Mouse (Mus musculus): ENCODE data around the gene Scly. TPM values are rescaled to one million over a fixed set of nuclear protein-coding genes. Genes with fewer than 3 reads are reported as not detected.

Gene Scly
- total RNA-seq, 1 experiment from 2014 or later, result 23.2 TPM

DNA sequence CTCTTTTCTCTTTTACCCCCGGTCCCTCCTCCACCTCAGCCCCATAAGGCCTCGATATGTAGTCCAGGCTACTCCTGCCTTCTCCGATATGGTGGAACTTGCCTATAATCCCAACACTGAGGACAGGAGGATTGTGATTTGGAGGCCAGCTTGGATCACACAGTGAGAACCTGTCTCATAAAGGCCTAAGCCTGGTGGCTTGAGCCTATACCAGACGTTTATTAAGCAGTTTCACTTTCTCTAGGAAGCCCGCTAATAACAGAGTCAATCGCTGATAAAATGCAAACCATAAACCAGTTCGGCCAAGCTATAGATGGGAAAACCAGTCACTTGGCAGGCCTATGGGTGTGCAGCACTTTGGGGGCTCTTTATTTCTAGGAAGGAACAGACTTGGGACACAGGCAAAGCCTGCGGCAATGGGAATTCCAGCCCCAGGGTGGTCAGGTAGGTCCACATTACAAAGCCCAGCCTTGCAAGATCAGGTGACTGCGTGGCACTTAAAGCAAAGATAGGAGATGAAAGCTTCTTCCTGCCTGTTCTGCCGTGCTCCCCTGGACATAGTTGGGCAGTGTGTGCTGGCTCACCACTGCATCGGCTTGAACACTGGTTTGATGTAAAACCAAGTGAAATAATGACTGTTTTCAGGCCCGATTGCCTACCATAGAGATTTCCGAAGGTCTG, 1.0 kb downstream of the Scly start:
- 0 out of 2 replicates have a peak, but pooled peaks have one; percentile 6 for ATAC-seq (replicated peaks; ENCODE audit: low read depth, poor library complexity, severe bottlenecking)

GRCm38 (mm10) chr1:91299707-91300426, 1.7 kb downstream of the Scly start:
- ATAC-seq (replicated peaks; ENCODE audit: low read depth, poor library complexity, severe bottlenecking), result no peak

DNA sequence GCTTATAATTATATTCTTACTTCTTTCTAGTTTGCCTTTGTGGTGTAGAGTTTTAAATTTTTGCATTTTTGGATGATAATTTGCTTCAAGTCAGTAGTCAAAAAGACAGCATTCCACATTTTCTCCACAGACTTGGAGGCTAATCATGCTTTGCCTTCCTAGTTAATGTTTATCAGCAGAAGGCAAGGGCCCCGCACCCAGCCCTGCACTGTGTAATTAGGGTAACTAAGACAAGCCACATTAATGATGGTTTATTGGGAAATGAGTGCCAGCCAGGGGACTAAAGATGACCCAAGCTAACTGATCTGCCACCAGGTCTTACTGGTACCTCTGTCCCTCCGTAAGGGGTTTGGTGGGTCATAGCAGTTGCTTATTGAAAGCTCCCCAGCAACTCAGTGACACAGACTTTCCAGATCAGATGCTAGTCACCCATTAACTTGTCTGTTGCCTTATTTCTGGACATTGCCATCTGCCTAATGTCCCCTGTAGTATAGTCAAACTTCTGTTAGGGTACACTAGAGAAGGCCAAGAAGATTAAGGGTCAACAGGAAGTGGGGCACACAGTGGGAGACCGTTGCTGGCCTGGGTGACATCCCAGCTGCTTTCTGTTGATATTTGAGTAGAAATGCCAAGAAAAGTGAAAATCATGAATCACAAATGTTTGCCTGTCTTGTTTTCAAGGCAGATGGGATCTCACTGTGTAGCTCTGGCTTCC, 3.2 kb downstream of the Scly start:
- no peak for ATAC-seq (replicated peaks; ENCODE audit: low read depth, poor library complexity, severe bottlenecking)

DNA sequence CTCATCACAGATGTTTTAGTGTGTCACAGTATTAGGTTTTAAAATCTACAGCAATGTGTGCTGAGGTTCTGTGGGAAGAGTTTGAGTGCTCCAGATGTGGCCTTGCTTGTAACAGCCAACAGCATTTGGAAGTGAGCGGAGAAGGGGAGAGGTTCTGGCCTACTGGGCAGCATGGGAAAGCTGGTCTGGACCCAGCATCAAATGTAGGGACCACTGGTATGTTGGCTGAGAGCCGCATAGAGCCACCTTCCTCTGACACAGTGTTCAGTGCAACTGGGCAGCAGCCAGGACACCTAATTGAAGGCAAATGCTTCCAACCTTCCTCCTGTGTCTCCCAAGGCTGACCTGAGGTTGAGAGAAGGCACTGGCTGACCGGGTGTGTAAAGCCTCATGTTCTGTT, 3.9 kb downstream of the Scly start:
- ATAC-seq (replicated peaks; ENCODE audit: low read depth, poor library complexity, severe bottlenecking), result no peak

GRCm38 (mm10) chr1:91304621-91305020, 6.5 kb downstream of the Scly start:
- no peak for ATAC-seq (replicated peaks; ENCODE audit: low read depth, poor library complexity, severe bottlenecking)

- no peak for ATAC-seq (replicated peaks; ENCODE audit: low read depth, poor library complexity, severe bottlenecking)
These were observed 11.4 kb downstream of the Scly start for GRCm38 (mm10) chr1:91309366-91310085.

DNA sequence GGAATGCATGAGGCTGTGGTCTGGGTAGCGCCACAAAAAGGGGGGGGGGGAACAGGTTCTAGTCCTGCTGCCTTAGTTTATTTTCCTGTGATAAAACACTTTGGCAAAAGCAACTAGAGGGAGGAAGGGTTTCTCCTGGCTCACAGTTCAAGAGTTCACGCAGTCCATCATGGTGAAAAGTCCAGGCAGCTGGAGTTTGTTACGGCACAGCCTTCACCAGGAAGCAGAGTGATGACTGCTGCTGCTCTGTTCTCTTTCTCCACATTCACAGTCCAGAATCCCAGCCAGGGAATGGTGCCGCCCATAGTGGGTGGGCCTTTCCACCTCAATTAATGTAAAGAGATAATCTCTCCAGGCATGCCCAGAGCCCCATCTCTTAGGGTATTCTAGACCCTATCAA, 14.1 kb downstream of the Scly start:
- no peak for ATAC-seq (replicated peaks; ENCODE audit: low read depth, poor library complexity, severe bottlenecking)

- no peak for ATAC-seq (replicated peaks; ENCODE audit: low read depth, poor library complexity, severe bottlenecking)
These were observed 15.1 kb downstream of the Scly start for GRCm38 (mm10) chr1:91313251-91313650.

GRCm38 (mm10) chr1:91317656-91318055, 19.5 kb downstream of the Scly start:
- no peak for ATAC-seq (replicated peaks; ENCODE audit: low read depth, poor library complexity, severe bottlenecking)

- peak; percentile 78 for ATAC-seq (replicated peaks; ENCODE audit: low read depth, poor library complexity, severe bottlenecking)
These were observed 23.8 kb downstream of the Scly start, which contains the start of gene Espnl for GRCm38 (mm10) chr1:91321760-91322438. Espnl (plus strand) TSS chr1:91322075.

GRCm38 (mm10) chr1:91324646-91325045, 26.5 kb downstream of the Scly start:
- no peak for ATAC-seq (replicated peaks; ENCODE audit: low read depth, poor library complexity, severe bottlenecking)

- ATAC-seq (replicated peaks; ENCODE audit: low read depth, poor library complexity, severe bottlenecking), result no peak
These were observed 27.4 kb downstream of the Scly start for GRCm38 (mm10) chr1:91325488-91326042.

- no peak for ATAC-seq (replicated peaks; ENCODE audit: low read depth, poor library complexity, severe bottlenecking)
These were observed 34.0 kb downstream of the Scly start for GRCm38 (mm10) chr1:91332102-91332501.

DNA sequence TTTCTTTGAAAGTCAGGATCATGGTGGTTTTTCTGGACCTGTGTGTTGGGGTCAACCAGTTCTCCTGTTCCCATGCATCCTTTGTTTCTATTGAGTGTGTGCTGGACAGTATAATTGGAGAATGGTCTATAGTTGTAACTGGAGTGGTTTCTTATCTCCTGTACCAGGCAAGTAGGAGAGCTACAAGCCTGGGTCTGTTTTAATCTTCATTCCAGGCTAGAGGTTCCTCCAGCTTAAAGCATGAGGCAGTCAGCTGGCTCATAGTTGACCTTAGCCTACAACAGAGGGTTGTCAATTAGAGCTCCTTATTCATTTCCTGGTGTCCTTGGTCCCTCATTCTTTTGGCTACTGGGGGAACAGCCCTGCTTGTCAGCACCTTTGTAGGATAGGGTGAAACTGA, 35.4 kb downstream of the Scly start:
- ATAC-seq (replicated peaks; ENCODE audit: low read depth, poor library complexity, severe bottlenecking), result no peak

- ATAC-seq (replicated peaks; ENCODE audit: low read depth, poor library complexity, severe bottlenecking), result no peak
These were observed 39.2 kb downstream of the Scly start for GRCm38 (mm10) chr1:91337355-91337754.

DNA sequence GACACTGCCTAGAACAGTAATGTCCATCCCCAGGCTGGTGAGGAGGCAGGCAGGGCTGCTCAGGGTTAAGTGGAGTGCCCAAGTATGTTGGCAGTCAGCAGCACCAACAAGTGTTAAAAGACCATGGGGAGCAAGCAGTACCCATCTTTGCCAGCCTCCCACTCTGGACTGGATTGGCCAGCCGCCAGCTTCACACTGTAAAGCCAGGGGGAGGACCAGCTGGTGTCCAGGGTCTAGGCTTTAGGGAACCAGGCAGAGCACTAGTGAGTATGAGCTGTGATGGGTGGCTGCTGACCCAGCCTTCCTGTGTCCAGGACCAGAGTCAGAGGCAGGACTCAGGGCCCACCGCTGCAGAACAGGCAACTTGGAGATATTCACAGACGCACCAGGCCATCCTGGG, 45.9 kb downstream of the Scly start:
- no peak for ATAC-seq (replicated peaks; ENCODE audit: low read depth, poor library complexity, severe bottlenecking)

DNA sequence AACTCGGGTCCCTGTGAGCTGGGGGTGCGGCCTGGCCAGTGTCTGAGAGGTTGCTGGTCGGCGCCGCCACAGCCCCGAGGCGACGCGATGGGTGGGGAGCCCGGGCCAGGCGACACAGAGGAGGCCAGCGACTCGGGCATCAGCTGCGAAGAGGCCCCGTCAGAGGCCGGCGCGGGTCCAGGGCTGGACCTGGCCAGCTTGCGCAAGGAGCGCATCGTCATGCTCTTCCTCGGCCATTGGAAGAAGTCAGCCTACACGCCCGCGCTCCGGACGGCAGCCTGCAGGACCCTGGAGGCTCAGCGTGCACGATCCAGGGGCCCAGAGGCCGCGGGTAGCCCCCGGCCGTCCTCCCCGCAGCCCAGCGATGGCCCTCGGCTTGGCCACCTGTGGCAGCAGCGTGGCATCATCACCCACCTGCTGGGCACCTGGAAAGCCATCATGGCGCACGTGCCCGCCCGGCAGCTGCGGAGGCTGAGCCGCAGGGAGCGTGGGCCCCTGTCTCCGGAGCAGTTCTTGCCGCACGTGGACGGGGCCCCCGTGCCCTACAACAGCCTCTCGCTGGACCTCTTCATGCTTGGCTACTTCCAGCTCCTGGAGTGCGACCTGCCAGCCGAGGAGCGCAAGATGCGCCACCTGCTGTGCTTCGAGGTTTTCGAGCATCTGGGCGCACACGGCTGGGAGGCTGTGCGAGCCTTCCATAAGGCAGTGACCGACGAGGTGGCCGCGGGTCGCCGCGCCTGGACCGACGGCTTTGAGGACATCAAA, 47.0 kb downstream of the Scly start:
- ATAC-seq (replicated peaks; ENCODE audit: low read depth, poor library complexity, severe bottlenecking), result no peak; the same call in 1 of the 2 replicates

DNA sequence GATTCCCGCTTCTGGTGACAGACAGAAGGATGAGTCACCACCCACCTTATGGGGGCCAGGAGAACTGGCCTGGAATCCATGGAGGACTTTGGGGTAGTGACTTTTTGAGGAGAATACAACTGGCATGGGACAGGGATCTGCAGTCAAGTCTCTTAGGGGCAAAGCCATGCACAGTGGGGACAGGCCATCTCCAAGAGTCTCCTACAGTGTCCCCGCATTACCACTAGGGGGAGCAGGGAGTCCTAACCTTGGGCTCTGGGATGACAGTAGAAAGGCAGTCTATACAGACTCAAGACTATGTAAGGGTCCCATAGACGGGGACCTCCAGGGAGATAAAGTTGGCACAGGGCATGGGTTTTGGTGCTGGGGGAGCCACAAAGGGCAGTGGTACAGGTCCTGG, 48.8 kb downstream of the Scly start:
- peak; percentile 89 for ATAC-seq (replicated peaks; ENCODE audit: low read depth, poor library complexity, severe bottlenecking)

- ATAC-seq (replicated peaks; ENCODE audit: low read depth, poor library complexity, severe bottlenecking), result no peak
These were observed 52.7 kb downstream of the Scly start, which contains the start of gene Klhl30 for GRCm38 (mm10) chr1:91350841-91351240. Klhl30 (plus strand) TSS chr1:91351016.

Measured in common myeloid progenitor, adult 5-6 weeks (primary cell).